9 mouse cellular contexts compared by ENCODE assay signal in the genomic region with DNA sequence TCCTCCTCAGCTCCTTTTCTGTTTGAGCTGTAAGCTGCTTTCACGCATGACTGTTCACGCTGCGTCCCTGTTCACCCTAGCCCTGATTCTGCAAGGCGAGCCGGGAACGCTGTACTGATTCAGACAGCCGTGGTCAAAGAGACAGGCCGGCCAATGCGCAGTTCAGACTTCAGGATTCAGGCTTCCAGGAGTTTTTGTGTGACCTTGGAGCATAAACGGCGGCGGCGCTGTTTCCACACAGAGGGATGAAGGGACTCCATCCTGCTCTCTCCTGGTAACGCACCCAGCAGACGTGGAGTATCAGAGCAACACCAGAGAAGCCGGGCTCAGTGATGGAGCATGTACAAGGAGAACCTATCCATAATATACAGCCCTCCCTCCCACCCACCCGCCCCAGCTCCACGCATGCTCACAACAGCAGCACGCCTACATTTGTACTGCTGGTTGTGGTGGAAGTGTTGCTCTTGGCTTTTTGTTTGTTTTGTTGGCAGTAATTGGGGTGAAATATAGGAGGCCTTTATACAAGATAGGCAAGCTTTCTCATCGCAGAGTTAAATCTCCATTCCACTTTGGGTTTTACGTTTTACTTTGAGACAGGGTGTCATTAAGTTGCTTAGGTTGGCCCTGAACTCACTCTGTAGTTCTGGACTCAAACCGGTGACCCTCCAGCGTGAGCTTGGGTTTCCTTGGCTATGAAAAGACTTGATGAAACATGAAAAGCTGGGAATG.
DNase-seq lines count a peak whose midpoint lies in the region; ATAC-seq and TF ChIP-seq lines count a peak whose summit lies in the region.
"Had no signal": no experiment of that assay in that cellular context is flagged by ENCODE, and none has a peak within 500 bp of the region (broad histone marks: within the 10 kb centered on the region; RNA-seq: fewer than 3 reads in every experiment).

No protein-coding gene starts in this region.

- H3K36me3 ChIP-seq in forebrain, embryonic 11.5 days (ENCODE audit: control insufficient read depth, insufficient read depth, low read length) = no peaks in the 10 kb centered on the region
- no peaks in the 10 kb centered on the region for H3K36me3 ChIP-seq in kidney, embryonic 16.5 days (ENCODE audit: insufficient read depth, low read length)
- no peaks in the 10 kb centered on the region for H3K36me3 ChIP-seq in midbrain, embryonic 10.5 days

- peak overlapping the region; percentile 53 for H3K4me2 ChIP-seq in forebrain, embryonic 11.5 days (ENCODE audit: low read depth, low read length, severe bottlenecking)
- peak overlapping the region; percentile 38 for H3K4me2 ChIP-seq in kidney, embryonic 16.5 days (replicated peaks; ENCODE audit: low read depth, low read length)
- H3K4me2 ChIP-seq: lung, embryonic 14.5 days had no signal

- peak overlapping the region; percentile 14; the same call in 1 of the 2 replicates for H3K4me3 ChIP-seq in forebrain, embryonic 11.5 days (ENCODE audit: low read depth, low read length)
- peak overlapping the region; percentile 7 for H3K4me3 ChIP-seq in kidney, embryonic 16.5 days (ENCODE audit: low read length)
- H3K4me3 ChIP-seq in midbrain, embryonic 10.5 days = peak overlapping the region; percentile 42
- H3K4me3 ChIP-seq in gastrocnemius, adult 2 months = no peak overlapping the region

- peaks cover 5% of the 10 kb centered on the region for H3K4me1 ChIP-seq in forebrain, embryonic 11.5 days (replicated peaks; ENCODE audit: control insufficient read depth, insufficient read depth, low read length)
- peaks cover 6% of the 10 kb centered on the region for H3K4me1 ChIP-seq in kidney, embryonic 16.5 days (ENCODE audit: insufficient read depth, low read length)
- H3K4me1 ChIP-seq in midbrain, embryonic 10.5 days = peaks cover 17% of the 10 kb centered on the region

- WGBS in forebrain, embryonic 11.5 days = 29% methylated on average over 23 of the region's 23 CpGs
- 37% methylated on average over 23 of the region's 23 CpGs for WGBS in kidney, embryonic 16.5 days
- WGBS in midbrain, embryonic 10.5 days = 44% methylated on average over 23 of the region's 23 CpGs

- no peak overlapping the region for H3K27ac ChIP-seq in forebrain, embryonic 11.5 days (ENCODE audit: low read depth, low read length)
- H3K27ac ChIP-seq in kidney, embryonic 16.5 days (ENCODE audit: low read length) = peak overlapping the region; percentile 75
- H3K27ac ChIP-seq in midbrain, embryonic 10.5 days (replicated peaks) = peak overlapping the region; percentile 68
- H3K27ac ChIP-seq in gastrocnemius, adult 2 months = no peak overlapping the region

- ATAC-seq in forebrain, embryonic 11.5 days (replicated peaks; ENCODE audit: low FRiP score) = peak; percentile 83
- peak; percentile 89 for ATAC-seq in kidney, embryonic 16.5 days (ENCODE audit: low FRiP score, low TSS enrichment)

- intact Hi-C loops in gastrocnemius, postnatal 14 days (cut with DNase I; ENCODE audit: low total_unique reads) = no loop called here
- intact Hi-C loops in gastrocnemius, adult 2 months (cut with DNase I) = no loop called here
- intact Hi-C loops in heart, postnatal 25 days (cut with DNase I) = no loop called here

- no peak for TF ChIP-seq CTCF in gastrocnemius, adult 2 months (IDR thresholded peaks at IDR 0.05)

- no peaks in the 10 kb centered on the region for H3K9me3 ChIP-seq in forebrain, embryonic 11.5 days (ENCODE audit: control insufficient read depth, low read length)
- H3K9me3 ChIP-seq in kidney, embryonic 16.5 days (ENCODE audit: low read length) = peaks cover 7% of the 10 kb centered on the region
- H3K9me3 ChIP-seq in midbrain, embryonic 10.5 days (replicated peaks) = peaks cover 11% of the 10 kb centered on the region; the same call in 1 of the 2 replicates

- no peaks in the 10 kb centered on the region for H3K27me3 ChIP-seq in forebrain, embryonic 11.5 days (ENCODE audit: control insufficient read depth, insufficient read depth, low read length)
- no peaks in the 10 kb centered on the region for H3K27me3 ChIP-seq in kidney, embryonic 16.5 days (ENCODE audit: insufficient read depth, low read length)
- H3K27me3 ChIP-seq in midbrain, embryonic 10.5 days (ENCODE audit: low read depth, poor library complexity, severe bottlenecking) = peaks cover 76% of the 10 kb centered on the region

- DNase-seq in gastrocnemius, postnatal 14 days = peak; percentile 13
- no peak for DNase-seq in gastrocnemius, postnatal 25 days
- peak; percentile 78 for DNase-seq in forebrain, embryonic 11.5 days (ENCODE audit: low spot score)
- DNase-seq in midbrain, embryonic 10.5 days (ENCODE audit: low spot score) = peak; percentile 83
- DNase-seq in thymus, postnatal 10 days (ENCODE audit: low spot score in 2 of 2) = no peak
- DNase-seq in gastrocnemius, adult 2 months = no peak
- DNase-seq in heart, postnatal 25 days (ENCODE audit: low spot score) = no peak
- DNase-seq: lung, embryonic 14.5 days had no signal

- H3K9ac ChIP-seq in forebrain, embryonic 11.5 days (ENCODE audit: low read length) = peak overlapping the region; percentile 20; the same call in 1 of the 2 replicates
- peak overlapping the region; percentile 5; the same call in 1 of the 2 replicates for H3K9ac ChIP-seq in kidney, embryonic 16.5 days (replicated peaks; ENCODE audit: low read length)
- H3K9ac ChIP-seq: lung, embryonic 14.5 days had no signal

Comparison
In these comparisons a context has a peak if more than half of its experiments do, and no peak if none do; other contexts are left out.
1. DNase-seq: peak in gastrocnemius, postnatal 14 days (single experiment), forebrain, embryonic 11.5 days (single experiment) and midbrain, embryonic 10.5 days (single experiment); none in gastrocnemius, postnatal 25 days (single experiment), thymus, postnatal 10 days (0 of 2), gastrocnemius, adult 2 months (single experiment) and heart, postnatal 25 days (single experiment).
2. H3K27ac ChIP-seq: peak in kidney, embryonic 16.5 days (single experiment) and midbrain, embryonic 10.5 days (single experiment); none in forebrain, embryonic 11.5 days (single experiment) and gastrocnemius, adult 2 months (single experiment).